Mouse (Mus musculus) embryo, embryonic 10 days (tissue): ENCODE data around the gene Zwilch.

ENCODE experiments used
- DNase-seq: peaks from one replicate; pipeline ENCODE4 v3.0.0-alpha.2; 2015; ENCODE audit warnings: low spot score

Gene Zwilch

GRCm38 (mm10) chr9:64105301-64105700 lies 67.6 kb downstream of the Zwilch start:
- DNase-seq = no peak

- peak; percentile 87 for DNase-seq
Observed at GRCm38 (mm10) chr9:64100442-64100841, 72.5 kb downstream of the Zwilch start.

- DNase-seq = no peak
Observed at GRCm38 (mm10) chr9:64098282-64098681, 74.6 kb downstream of the Zwilch start.

DNA sequence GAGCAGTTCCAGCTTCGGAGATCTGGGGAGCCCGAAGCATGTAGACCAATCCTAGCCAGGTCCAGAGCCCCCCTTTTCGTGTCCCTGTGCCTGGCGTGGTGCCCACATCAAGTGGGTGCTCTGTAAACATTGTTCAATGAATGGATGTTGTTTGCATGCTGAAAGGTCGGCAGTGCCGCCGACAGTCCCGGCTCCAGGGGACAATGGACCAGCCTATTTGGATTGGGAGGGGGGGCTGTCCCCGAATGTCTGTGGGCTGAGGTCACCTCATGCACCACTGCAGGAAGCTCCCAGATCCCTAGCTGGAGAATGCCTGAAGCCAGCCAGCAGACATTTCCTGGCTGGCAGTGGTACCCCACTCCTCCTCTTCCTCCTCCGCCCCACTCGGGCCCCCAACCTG lies 78.8 kb downstream of the Zwilch start:
- DNase-seq = no peak

DNA sequence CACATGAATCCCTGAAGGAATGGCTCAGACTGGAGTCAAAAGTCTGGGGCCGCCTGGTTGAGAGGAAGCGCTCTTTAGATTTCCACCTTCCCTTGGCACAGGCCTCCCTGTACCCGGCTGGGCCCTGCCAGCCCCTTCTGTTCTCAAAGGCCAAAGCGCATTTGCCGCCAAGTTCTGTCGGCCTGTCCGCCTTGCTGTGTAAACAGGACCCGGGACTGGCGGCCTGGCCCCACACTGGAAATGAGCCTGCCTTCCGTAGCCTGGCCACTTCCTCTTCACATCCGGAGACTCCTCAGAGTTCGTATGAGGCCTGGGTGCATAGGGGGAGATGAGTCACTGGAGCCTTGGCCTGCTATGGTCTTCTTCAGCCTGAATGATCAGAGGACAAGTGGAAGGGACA lies 83.9 kb downstream of the Zwilch start:
- DNase-seq = no peak

- no peak for DNase-seq
Observed at GRCm38 (mm10) chr9:64088346-64088745, 84.6 kb downstream of the Zwilch start.

GRCm38 (mm10) chr9:64087461-64088235 lies 85.3 kb downstream of the Zwilch start:
- DNase-seq = peak; percentile 87
